Mouse (Mus musculus) midbrain, embryonic 16.5 days (tissue): ENCODE data around the gene C77080. TPM values are rescaled to one million over a fixed set of nuclear protein-coding genes. Genes with fewer than 3 reads are reported as not detected.

Source experiments
- ATAC-seq: fragments of 200-750 bp; cut with Nextera tagmentation; 2 replicates; pipeline ENCODE4 v1.8.0; 2017; ENCODE audit warnings: moderate TSS enrichment
- H3K27ac ChIP-seq: fragments of 300-500 bp; sonication (generic); 2 replicates; pipeline ENCODE4 v1.5.1; 2014; ENCODE audit warnings: mild to moderate bottlenecking, low read length, mixed read lengths
- H3K27me3 ChIP-seq: fragments of 300-500 bp; sonication (generic); 2 replicates; pipeline ENCODE4 v1.6.1; 2014; ENCODE audit warnings: low read depth, low read length, mixed read lengths; ENCODE audit not compliant: control insufficient read depth, insufficient read depth
- H3K36me3 ChIP-seq: fragments of 300-500 bp; sonication (generic); 2 replicates; pipeline ENCODE4 v1.6.1; 2014; ENCODE audit warnings: mild to moderate bottlenecking, low read length, moderate library complexity, mixed read lengths; ENCODE audit not compliant: control insufficient read depth, insufficient read depth
- H3K4me1 ChIP-seq: fragments of 300-500 bp; sonication (generic); 2 replicates; pipeline ENCODE4 v1.6.1; 2014; ENCODE audit warnings: mild to moderate bottlenecking, low read length, mixed read lengths; ENCODE audit not compliant: control insufficient read depth, insufficient read depth
- H3K4me2 ChIP-seq: fragments of 300-500 bp; sonication (generic); 2 replicates; pipeline ENCODE4 v1.6.1; 2014; ENCODE audit warnings: mild to moderate bottlenecking, low read length, mixed read lengths
- H3K4me3 ChIP-seq: fragments of 300-500 bp; sonication (generic); 2 replicates; pipeline ENCODE4 v1.5.1; 2014; ENCODE audit warnings: low read depth, mild to moderate bottlenecking, low read length, moderate library complexity, mixed read lengths
- H3K9ac ChIP-seq: fragments of 300-500 bp; sonication (generic); 2 replicates; pipeline ENCODE4 v1.6.1; 2014; ENCODE audit warnings: low read depth, low read length, mixed read lengths
- H3K9me3 ChIP-seq: fragments of 300-500 bp; sonication (generic); replicated peaks from 2 replicates; pipeline ENCODE4 v1.6.1; 2014; ENCODE audit warnings: mild to moderate bottlenecking, low read length, mixed read lengths; ENCODE audit not compliant: control insufficient read depth, poor library complexity, severe bottlenecking
- WGBS: fragments of 180-500 bp; shearing (Covaris S2); extraction: QIAGEN DNeasy Blood & Tissue Kit; methylation state at CpG from one replicate; pipeline ENCODE4 v1.1.7; 2014; 5-methylcytosine and 5-hydroxymethylcytosine counted together
- polyA plus RNA-seq: library from polyadenylated mRNA; unstranded; fragments of >200 nt; fragmentation: Nextera tagmentation; extraction: Ambion mirVana; gene quantifications from 2 replicates; pipeline ENCODE4 v1.2.1, GENCODE M21; 2015

Gene C77080
- polyA plus RNA-seq, 1 experiment from 2014 or later = 6.7 TPM

- WGBS = 79% methylated on average over 5 of the region's 5 CpGs
- no peaks in the 10 kb centered on the region for H3K9me3 ChIP-seq
- H3K4me2 ChIP-seq = no peak overlapping the region
- no peaks in the 10 kb centered on the region for H3K36me3 ChIP-seq
- no peaks in the 10 kb centered on the region for H3K27me3 ChIP-seq
- peaks cover 24% of the 10 kb centered on the region for H3K4me1 ChIP-seq
- no peak for ATAC-seq
- no peak overlapping the region for H3K9ac ChIP-seq
- no peak overlapping the region for H3K4me3 ChIP-seq
- H3K27ac ChIP-seq = no peak overlapping the region
Measured at GRCm38 (mm10) chr4:129191691-129192090, 69.5 kb downstream of the C77080 start.

- Histone ChIP-seq H3K4me3 (peak overlapping the region; percentile 86), H3K4me2 (peak overlapping the region; percentile 81), H3K36me3 (no peaks in the 10 kb centered on the region), H3K27me3 (no peaks in the 10 kb centered on the region), H3K4me1 (peaks cover 24% of the 10 kb centered on the region), H3K27ac (peak overlapping the region; percentile 82; the same call in 1 of the 2 replicates), H3K9me3 (no peaks in the 10 kb centered on the region), H3K9ac (peak overlapping the region; percentile 81)
- no peak for ATAC-seq
- 4% methylated on average over 12 of the region's 12 CpGs for WGBS
Measured at GRCm38 (mm10) chr4:129190538-129190937, 70.7 kb downstream of the C77080 start.

- H3K9ac ChIP-seq = peak within 1 kb of the TSS; percentile 85
- peak; percentile 90 for ATAC-seq
- H3K27me3 ChIP-seq = no peaks in the 10 kb centered on the region
- H3K4me2 ChIP-seq = peak within 1 kb of the TSS; percentile 81
- no peaks in the 10 kb centered on the region for H3K36me3 ChIP-seq
- H3K4me1 ChIP-seq = peaks cover 24% of the 10 kb centered on the region
- WGBS = under 1% methylated on average over 55 of the region's 58 CpGs
- H3K9me3 ChIP-seq = no peaks in the 10 kb centered on the region
- H3K4me3 ChIP-seq = peak within 1 kb of the TSS; percentile 86
- H3K27ac ChIP-seq = peak within 1 kb of the TSS; percentile 83
Measured at GRCm38 (mm10) chr4:129189542-129190519, 71.4 kb downstream of the C77080 start, which contains the start of the genes S100pbp and Yars. Gene S100pbp, minus strand, starts transcription at chr4:129189727. Gene Yars, plus strand, starts transcription at chr4:129189760.

- Histone ChIP-seq H3K4me3 (peak overlapping the region; percentile 86), H3K27me3 (no peaks in the 10 kb centered on the region), H3K4me2 (peak overlapping the region; percentile 73), H3K4me1 (peaks cover 24% of the 10 kb centered on the region), H3K9ac (peak overlapping the region; percentile 85), H3K27ac (peak overlapping the region; percentile 83), H3K9me3 (no peaks in the 10 kb centered on the region), H3K36me3 (no peaks in the 10 kb centered on the region)
- 0% methylated on average over 47 of the region's 74 CpGs for WGBS
- ATAC-seq = peak; percentile 82
Measured at GRCm38 (mm10) chr4:129188803-129189541, 72.2 kb downstream of the C77080 start.

GRCm38 (mm10) chr4:129188041-129188659, 73.1 kb downstream of the C77080 start:
- Histone ChIP-seq H3K4me2 (peak overlapping the region; percentile 73), H3K36me3 (no peaks in the 10 kb centered on the region), H3K27me3 (no peaks in the 10 kb centered on the region), H3K9ac (peak overlapping the region; percentile 85; the same call in 1 of the 2 replicates), H3K27ac (peak overlapping the region; percentile 24; the same call in 1 of the 2 replicates), H3K4me1 (peaks cover 24% of the 10 kb centered on the region), H3K9me3 (no peaks in the 10 kb centered on the region), H3K4me3 (peak overlapping the region; percentile 86)
- 44% methylated on average over 5 of the region's 5 CpGs for WGBS
- no peak for ATAC-seq

GRCm38 (mm10) chr4:129179560-129179959, 81.6 kb downstream of the C77080 start:
- no peaks in the 10 kb centered on the region for H3K9me3 ChIP-seq
- no peak overlapping the region for H3K4me2 ChIP-seq
- WGBS = 43% methylated on average over 1 of the region's 1 CpGs
- no peak overlapping the region for H3K9ac ChIP-seq
- H3K27ac ChIP-seq = no peak overlapping the region
- H3K4me3 ChIP-seq = no peak overlapping the region
- H3K4me1 ChIP-seq = no peaks in the 10 kb centered on the region
- H3K27me3 ChIP-seq = no peaks in the 10 kb centered on the region
- H3K36me3 ChIP-seq = peaks cover 17% of the 10 kb centered on the region; the same call in 1 of the 2 replicates
- ATAC-seq = no peak

- no peaks in the 10 kb centered on the region for H3K27me3 ChIP-seq
- H3K4me3 ChIP-seq = no peak overlapping the region
- no peaks in the 10 kb centered on the region for H3K9me3 ChIP-seq
- no peak for ATAC-seq
- no peak overlapping the region for H3K9ac ChIP-seq
- no peaks in the 10 kb centered on the region for H3K4me1 ChIP-seq
- H3K4me2 ChIP-seq = no peak overlapping the region
- 73% methylated on average over 1 of the region's 1 CpGs for WGBS
- peaks cover 23% of the 10 kb centered on the region for H3K36me3 ChIP-seq
- H3K27ac ChIP-seq = no peak overlapping the region
Measured at GRCm38 (mm10) chr4:129172529-129172928, 88.7 kb downstream of the C77080 start.
